Mouse (Mus musculus) MEL (cell line): ENCODE data around the gene Rab11a. TPM values are rescaled to one million over a fixed set of nuclear protein-coding genes. Genes with fewer than 3 reads are reported as not detected.
"Not testable (repeated sequence)": the region's sequence is repeated elsewhere in the genome, so short reads cannot be mapped to it uniquely, and the experiment has no call there.

Experiments used
- DNase-seq: peaks from one replicate; pipeline ENCODE4 v3.0.0; 2011; ENCODE audit warnings: low read depth, low spot score
- H3K27ac ChIP-seq: 2 replicates; pipeline ENCODE4 v1.5.1; 2012; ENCODE audit warnings: low read depth, mild to moderate bottlenecking, control low read depth, low read length, moderate library complexity; ENCODE audit not compliant: control insufficient read depth
- H3K27me3 ChIP-seq, 2 experiments: fragments of 150-350 bp in 1 of 2; sonication (generic) in 1 of 2; 2 replicates each; pipeline ENCODE4 v1.6.1; 2012; ENCODE audit warnings: low read length in 2 of 2, mild to moderate bottlenecking in 2 of 2, improper control_type of control experiment in 1 of 2, moderate library complexity in 1 of 2; ENCODE audit not compliant: insufficient read depth in 2 of 2, control insufficient read depth in 1 of 2
- H3K36me3 ChIP-seq, 2 experiments: 2 replicates each; pipeline ENCODE4 v1.6.1; 2012 to 2014; ENCODE audit warnings: low read length in 2 of 2, improper control_type of control experiment in 1 of 2, inconsistent platforms in 1 of 2, mild to moderate bottlenecking in 1 of 2; ENCODE audit not compliant: insufficient read depth in 2 of 2, control insufficient read depth in 1 of 2
- H3K4me1 ChIP-seq, 2 experiments: fragments of 150-350 bp in 1 of 2; sonication (generic) in 1 of 2; 2 replicates each; pipeline ENCODE4 v1.6.1; 2012; ENCODE audit warnings: low read length in 2 of 2, improper control_type of control experiment in 1 of 2, mild to moderate bottlenecking in 1 of 2; ENCODE audit not compliant: insufficient read depth in 2 of 2, control insufficient read depth in 1 of 2
- H3K4me3 ChIP-seq, 2 experiments: fragments of 150-350 bp in 1 of 2; sonication (generic) in 1 of 2; 2 replicates each; pipeline ENCODE4 v1.5.1; 2012; ENCODE audit warnings: low read depth in 2 of 2, low read length in 2 of 2, mild to moderate bottlenecking in 2 of 2, moderate library complexity in 2 of 2, control low read depth in 1 of 2, improper control_type of control experiment in 1 of 2; ENCODE audit not compliant: control insufficient read depth in 1 of 2, insufficient read depth in 1 of 2
- H3K79me2 ChIP-seq: 2 replicates; pipeline ENCODE4 v1.6.1; 2012; ENCODE audit warnings: mild to moderate bottlenecking, low read length, moderate library complexity; ENCODE audit not compliant: control insufficient read depth, poor library complexity, insufficient read depth
- H3K9ac ChIP-seq: 2 replicates; pipeline ENCODE4 v1.6.1; 2012; ENCODE audit warnings: low read depth, mild to moderate bottlenecking, control low read depth, low read length, moderate library complexity; ENCODE audit not compliant: control insufficient read depth, poor library complexity, severe bottlenecking
- H3K9me3 ChIP-seq: fragments of 150-350 bp; sonication (generic); replicated peaks from 2 replicates; pipeline ENCODE4 v1.6.1; 2012; ENCODE audit warnings: mild to moderate bottlenecking, low read length, improper control_type of control experiment, moderate library complexity; ENCODE audit not compliant: insufficient read depth
- E2F4 ChIP-seq: IDR thresholded peaks from 2 replicates; pipeline ENCODE4 v1.6.1; 2011; ENCODE audit warnings: low read depth, low read length, improper control_type of control experiment, borderline replicate concordance
- GATA1 ChIP-seq: IDR thresholded peaks from 2 replicates; pipeline ENCODE4 v1.6.1; 2011; ENCODE audit warnings: low read depth, low read length, improper control_type of control experiment
- HCFC1 ChIP-seq: IDR thresholded peaks from 2 replicates; pipeline ENCODE4 v1.6.1; 2012; ENCODE audit warnings: low read depth, mild to moderate bottlenecking, inconsistent platforms, low read length, improper control_type of control experiment, moderate library complexity
- JUND ChIP-seq: IDR thresholded peaks from 2 replicates; pipeline ENCODE4 v1.6.1; 2011; ENCODE audit warnings: low read depth, mild to moderate bottlenecking, improper control_type of control experiment, low read length
- KAT2A ChIP-seq: conservative IDR thresholded peaks from 2 replicates; pipeline ENCODE4 v1.6.1; 2012; ENCODE audit warnings: low read depth, low read length, improper control_type of control experiment, inconsistent platforms
- MAX ChIP-seq: IDR thresholded peaks from 2 replicates; pipeline ENCODE4 v1.6.1; 2011; ENCODE audit warnings: low read length, improper control_type of control experiment
- MAZ ChIP-seq: IDR thresholded peaks from 2 replicates; pipeline ENCODE4 v1.6.1; 2012; ENCODE audit warnings: low read depth, mild to moderate bottlenecking, inconsistent platforms, low read length, improper control_type of control experiment
- MEF2A ChIP-seq: IDR thresholded peaks from 2 replicates; pipeline ENCODE4 v1.6.1; 2014; ENCODE audit warnings: low read depth, mild to moderate bottlenecking, inconsistent platforms, low read length, improper control_type of control experiment; ENCODE audit not compliant: poor library complexity, insufficient replicate concordance, severe bottlenecking; ENCODE audit errors: extremely low read depth
- MYC ChIP-seq: IDR thresholded peaks from 2 replicates; pipeline ENCODE4 v1.6.1; 2011; ENCODE audit warnings: low read depth, mild to moderate bottlenecking, low read length, improper control_type of control experiment, moderate library complexity
- NELFE ChIP-seq: IDR thresholded peaks from 2 replicates; pipeline ENCODE4 v1.6.1; 2011; ENCODE audit warnings: low read depth, low read length, improper control_type of control experiment
- TBP ChIP-seq: IDR thresholded peaks from 2 replicates; pipeline ENCODE4 v1.8.0; 2011; ENCODE audit warnings: low read depth, low read length, improper control_type of control experiment
- USF1 ChIP-seq: IDR thresholded peaks from 2 replicates; pipeline ENCODE4 v1.6.1; 2014; ENCODE audit warnings: low read depth, mild to moderate bottlenecking, inconsistent platforms, low read length, improper control_type of control experiment, moderate library complexity
- USF2 ChIP-seq, 2 experiments: IDR thresholded peaks; 2 replicates each; pipeline ENCODE4 v1.6.1; 2011 to 2012; ENCODE audit warnings: improper control_type of control experiment in 2 of 2, low read length in 2 of 2, borderline replicate concordance in 1 of 2, inconsistent platforms in 1 of 2, low read depth in 1 of 2, mild to moderate bottlenecking in 1 of 2; ENCODE audit not compliant: insufficient read depth in 1 of 2
- ZKSCAN1 ChIP-seq: IDR thresholded peaks from 2 replicates; pipeline ENCODE4 v1.6.1; 2012; ENCODE audit warnings: low read depth, mild to moderate bottlenecking, inconsistent platforms, low read length, improper control_type of control experiment, moderate library complexity
- polyA plus RNA-seq, 2 experiments: library from polyadenylated mRNA; stranded (reverse) in 1 of 2; unstranded in 1 of 2; fragments of >175 nt in 1 of 2; fragments of >200 nt in 1 of 2; gene quantifications; 2 replicates each; pipeline versions ENCODE4 v1.2.1 to v1.2.4; 2012; ENCODE audit warnings: low replicate concordance in 2 of 2, low read depth in 1 of 2; ENCODE audit not compliant: insufficient read length in 2 of 2, insufficient read depth in 1 of 2, missing spikeins in 1 of 2
- total RNA-seq: library from RNA; depleted of rRNA; stranded (reverse); fragments of 300-350 nt; gene quantifications from 2 replicates; pipeline ENCODE4 v1.2.3, GENCODE M21; 2012

Rab11a gene
- total and polyA plus RNA-seq, 3 experiments, result 93.7 to 212 TPM; not detected in 1

- not testable (repeated sequence) for H3K79me2 ChIP-seq, H3K4me1 ChIP-seq, H3K27me3 ChIP-seq, H3K9me3 ChIP-seq, H3K9ac ChIP-seq, DNase-seq, H3K4me3 ChIP-seq, H3K36me3 ChIP-seq, H3K27ac ChIP-seq
- TF ChIP-seq TBP, result peak; percentile 91
- TF ChIP-seq, all 39 proteins: peak for 1; not testable (repeated sequence) for 38
Observed at GRCm38 (mm10) chr9:64710291-64710690, 27.3 kb downstream of the Rab11a start.

- TF ChIP-seq KAT2A, result no peak
- TF ChIP-seq JUND, result no peak
- no peak for TF ChIP-seq USF1
- no peak for TF ChIP-seq E2F4
- no peak for TF ChIP-seq NELFE
- TF ChIP-seq TBP, result no peak
- no peak for TF ChIP-seq MAX
- no peak for TF ChIP-seq MYC
- TF ChIP-seq USF2 (IDR thresholded peaks at IDR 0.05; ENCODE audit: borderline replicate concordance in 1 of 2, insufficient read depth in 1 of 2, low read depth in 1 of 2, low read length in 2 of 2), result no peak
- no peak for TF ChIP-seq HCFC1
- no peak for TF ChIP-seq MAZ
- TF ChIP-seq ZKSCAN1, result no peak
- TF ChIP-seq GATA1, result no peak
- TF ChIP-seq MEF2A, result no peak
- Histone ChIP-seq H3K27ac (no peak overlapping the region), H3K9me3 (no peaks in the 10 kb centered on the region), H3K36me3 (peaks cover 2 to 17% of the 10 kb centered on the region in 2 experiments), H3K9ac (no peak overlapping the region), H3K79me2 (no peaks in the 10 kb centered on the region), H3K27me3 (no peaks in the 10 kb centered on the region), H3K4me1 (peaks cover 0 to 11% of the 10 kb centered on the region in 2 experiments; a peak in 3 of 4 replicates), H3K4me3 (no peak overlapping the region)
- no peak for DNase-seq
Observed at GRCm38 (mm10) chr9:64704073-64704840, 33.3 kb downstream of the Rab11a start.
